Mouse (Mus musculus): ENCODE data around the gene Hist1h4m. TPM values are rescaled to one million over a fixed set of nuclear protein-coding genes. Genes with fewer than 3 reads are reported as not detected.

The Hist1h4m gene
- not detected for polyA plus RNA-seq (2014; fragmentation: Illumina TruSeq; extraction: RNeasy Lipid Tissue Mini Kit (QIAGEN cat#74804); ENCODE audit: low read depth, low replicate concordance)

DNA sequence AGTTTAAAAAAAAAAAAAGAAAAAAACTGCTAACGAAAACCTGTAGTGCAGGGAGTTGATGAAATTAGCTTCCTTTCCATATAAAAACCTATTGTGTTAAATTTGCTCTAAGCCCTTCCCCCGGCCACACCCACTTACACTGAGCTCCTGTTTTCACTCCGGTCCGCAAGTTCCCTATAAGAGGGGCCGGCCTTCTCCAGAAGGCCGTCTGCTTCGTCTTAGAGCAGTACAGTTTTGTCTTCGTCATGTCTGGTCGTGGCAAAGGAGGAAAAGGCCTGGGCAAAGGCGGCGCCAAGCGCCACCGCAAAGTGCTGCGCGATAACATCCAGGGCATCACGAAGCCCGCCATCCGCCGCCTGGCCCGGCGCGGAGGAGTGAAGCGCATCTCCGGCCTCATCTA is at the start of gene Hist1h4m:
Gene Hist1h4m, plus strand, starts transcription at position 208 of the 400 bp plus-strand sequence.

GRCm38 (mm10) chr13:21779767-21780731 is 31.5 kb upstream of the Hist1h4m start, which contains the start of gene Hist1h1b:
Gene Hist1h1b, minus strand, starts transcription at chr13:21780625.

DNA sequence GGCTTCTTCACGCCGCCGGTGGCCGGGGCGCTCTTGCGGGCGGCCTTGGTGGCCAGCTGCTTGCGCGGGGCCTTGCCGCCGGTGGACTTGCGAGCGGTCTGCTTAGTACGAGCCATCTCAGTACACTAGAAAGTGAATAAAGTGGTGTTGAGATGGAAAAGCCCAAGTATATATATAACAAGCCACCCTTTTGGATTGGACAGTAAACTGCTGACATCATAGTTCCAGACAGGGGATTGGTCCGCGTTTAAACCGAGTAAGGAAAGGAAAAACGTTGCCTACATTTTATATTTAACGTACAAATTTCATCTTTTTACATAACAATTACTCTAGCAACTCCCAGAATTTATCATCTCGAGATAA is 28.3 kb upstream of the Hist1h4m start, which contains the start of gene Hist1h3i:
Gene Hist1h3i, minus strand, starts transcription at position 116 of the 363 bp plus-strand sequence.

GRCm38 (mm10) chr13:21786899-21787629 is 24.5 kb upstream of the Hist1h4m start, which contains the start of the genes Hist1h2an and Hist1h2bp:
Gene Hist1h2an, minus strand, starts transcription at chr13:21787218.
Gene Hist1h2bp, plus strand, starts transcription at chr13:21787461.

GRCm38 (mm10) chr13:21810073-21810472 is 1.5 kb upstream of the Hist1h4m start, which contains the start of the genes Hist1h2bq and Hist1h2ao:
Gene Hist1h2bq, minus strand, starts transcription at chr13:21810197.
Gene Hist1h2ao, plus strand, starts transcription at chr13:21810465.

GRCm38 (mm10) chr13:21831418-21832394 is 20.2 kb downstream of the Hist1h4m start, which contains the start of gene Hist1h4n:
Gene Hist1h4n, minus strand, starts transcription at chr13:21832196.

GRCm38 (mm10) chr13:21833461-21833860 is 21.9 kb downstream of the Hist1h4m start, which contains the start of the genes Hist1h2ap and Hist1h2br:
Gene Hist1h2ap, minus strand, starts transcription at chr13:21833507.
Gene Hist1h2br, plus strand, starts transcription at chr13:21833743.

Other genes with a start within 250 kb of the Hist1h4m start
- not detected for gene Olfr1364, start 230.0 kb upstream of the Hist1h4m start, polyA plus RNA-seq (2014; fragmentation: Illumina TruSeq; extraction: RNeasy Lipid Tissue Mini Kit (QIAGEN cat#74804); ENCODE audit: low read depth, low replicate concordance)
- gene Olfr1362, start 197.7 kb upstream of the Hist1h4m start, polyA plus RNA-seq (2014; fragmentation: Illumina TruSeq; extraction: RNeasy Lipid Tissue Mini Kit (QIAGEN cat#74804); ENCODE audit: low read depth, low replicate concordance), result not detected
- gene Olfr11, start 169.2 kb upstream of the Hist1h4m start, polyA plus RNA-seq (2014; fragmentation: Illumina TruSeq; extraction: RNeasy Lipid Tissue Mini Kit (QIAGEN cat#74804); ENCODE audit: low read depth, low replicate concordance), result not detected
- not detected for gene Olfr1361, start 148.4 kb upstream of the Hist1h4m start, polyA plus RNA-seq (2014; fragmentation: Illumina TruSeq; extraction: RNeasy Lipid Tissue Mini Kit (QIAGEN cat#74804); ENCODE audit: low read depth, low replicate concordance)
- gene Olfr1360, start 134.3 kb upstream of the Hist1h4m start, polyA plus RNA-seq (2014; fragmentation: Illumina TruSeq; extraction: RNeasy Lipid Tissue Mini Kit (QIAGEN cat#74804); ENCODE audit: low read depth, low replicate concordance), result not detected
- gene Olfr1359, start 113.6 kb upstream of the Hist1h4m start, polyA plus RNA-seq (2014; fragmentation: Illumina TruSeq; extraction: RNeasy Lipid Tissue Mini Kit (QIAGEN cat#74804); ENCODE audit: low read depth, low replicate concordance), result not detected
- gene Hist1h2bl, start 95.6 kb upstream of the Hist1h4m start, polyA plus RNA-seq (2014; fragmentation: Illumina TruSeq; extraction: RNeasy Lipid Tissue Mini Kit (QIAGEN cat#74804); ENCODE audit: low read depth, low replicate concordance), result not detected
- not detected for gene Hist1h2ai, start 95.3 kb upstream of the Hist1h4m start, polyA plus RNA-seq (2014; fragmentation: Illumina TruSeq; extraction: RNeasy Lipid Tissue Mini Kit (QIAGEN cat#74804); ENCODE audit: low read depth, low replicate concordance)
- gene Hist1h3h, start 94.1 kb upstream of the Hist1h4m start, polyA plus RNA-seq (2014; fragmentation: Illumina TruSeq; extraction: RNeasy Lipid Tissue Mini Kit (QIAGEN cat#74804); ENCODE audit: low read depth, low replicate concordance), result not detected
- not detected for gene Hist1h2bm, start 89.7 kb upstream of the Hist1h4m start, polyA plus RNA-seq (2014; fragmentation: Illumina TruSeq; extraction: RNeasy Lipid Tissue Mini Kit (QIAGEN cat#74804); ENCODE audit: low read depth, low replicate concordance)
- 2.0 TPM for gene Hist1h4j, start 76.7 kb upstream of the Hist1h4m start, polyA plus RNA-seq (2014; fragmentation: Illumina TruSeq; extraction: RNeasy Lipid Tissue Mini Kit (QIAGEN cat#74804); ENCODE audit: low read depth, low replicate concordance)
- not detected for gene Hist1h4k, start 61.2 kb upstream of the Hist1h4m start, polyA plus RNA-seq (2014; fragmentation: Illumina TruSeq; extraction: RNeasy Lipid Tissue Mini Kit (QIAGEN cat#74804); ENCODE audit: low read depth, low replicate concordance)
- gene Hist1h2ak, start 57.9 kb upstream of the Hist1h4m start, polyA plus RNA-seq (2014; fragmentation: Illumina TruSeq; extraction: RNeasy Lipid Tissue Mini Kit (QIAGEN cat#74804); ENCODE audit: low read depth, low replicate concordance), result not detected
- gene Hist1h2bn, start 57.6 kb upstream of the Hist1h4m start, polyA plus RNA-seq (2014; fragmentation: Illumina TruSeq; extraction: RNeasy Lipid Tissue Mini Kit (QIAGEN cat#74804); ENCODE audit: low read depth, low replicate concordance), result not detected
- not detected for gene Hist1h1b, start 31.1 kb upstream of the Hist1h4m start, polyA plus RNA-seq (2014; fragmentation: Illumina TruSeq; extraction: RNeasy Lipid Tissue Mini Kit (QIAGEN cat#74804); ENCODE audit: low read depth, low replicate concordance)
- not detected for gene Hist1h3i, start 28.4 kb upstream of the Hist1h4m start, polyA plus RNA-seq (2014; fragmentation: Illumina TruSeq; extraction: RNeasy Lipid Tissue Mini Kit (QIAGEN cat#74804); ENCODE audit: low read depth, low replicate concordance)
- not detected for gene Hist1h2an, start 24.5 kb upstream of the Hist1h4m start, polyA plus RNA-seq (2014; fragmentation: Illumina TruSeq; extraction: RNeasy Lipid Tissue Mini Kit (QIAGEN cat#74804); ENCODE audit: low read depth, low replicate concordance)
- gene Hist1h2bp, start 24.3 kb upstream of the Hist1h4m start, polyA plus RNA-seq (2014; fragmentation: Illumina TruSeq; extraction: RNeasy Lipid Tissue Mini Kit (QIAGEN cat#74804); ENCODE audit: low read depth, low replicate concordance), result not detected
- gene Hist1h2bq, start 1.5 kb upstream of the Hist1h4m start, polyA plus RNA-seq (2014; fragmentation: Illumina TruSeq; extraction: RNeasy Lipid Tissue Mini Kit (QIAGEN cat#74804); ENCODE audit: low read depth, low replicate concordance), result not detected
- gene Hist1h2ao, start 1.3 kb upstream of the Hist1h4m start, polyA plus RNA-seq (2014; fragmentation: Illumina TruSeq; extraction: RNeasy Lipid Tissue Mini Kit (QIAGEN cat#74804); ENCODE audit: low read depth, low replicate concordance), result not detected
- gene Hist1h4n, start 20.4 kb downstream of the Hist1h4m start, polyA plus RNA-seq (2014; fragmentation: Illumina TruSeq; extraction: RNeasy Lipid Tissue Mini Kit (QIAGEN cat#74804); ENCODE audit: low read depth, low replicate concordance), result not detected
- gene Hist1h2ap, start 21.8 kb downstream of the Hist1h4m start, polyA plus RNA-seq (2014; fragmentation: Illumina TruSeq; extraction: RNeasy Lipid Tissue Mini Kit (QIAGEN cat#74804); ENCODE audit: low read depth, low replicate concordance), result not detected
- 0.57 TPM for gene Hist1h2br, start 22.0 kb downstream of the Hist1h4m start, polyA plus RNA-seq (2014; fragmentation: Illumina TruSeq; extraction: RNeasy Lipid Tissue Mini Kit (QIAGEN cat#74804); ENCODE audit: low read depth, low replicate concordance)
- gene Zfp184, start 133.3 kb downstream of the Hist1h4m start, polyA plus RNA-seq (2014; fragmentation: Illumina TruSeq; extraction: RNeasy Lipid Tissue Mini Kit (QIAGEN cat#74804); ENCODE audit: low read depth, low replicate concordance), result 2.7 TPM
- not detected for gene Pom121l2, start 169.4 kb downstream of the Hist1h4m start, polyA plus RNA-seq (2014; fragmentation: Illumina TruSeq; extraction: RNeasy Lipid Tissue Mini Kit (QIAGEN cat#74804); ENCODE audit: low read depth, low replicate concordance)
- not detected for gene Prss16, start 198.0 kb downstream of the Hist1h4m start, polyA plus RNA-seq (2014; fragmentation: Illumina TruSeq; extraction: RNeasy Lipid Tissue Mini Kit (QIAGEN cat#74804); ENCODE audit: low read depth, low replicate concordance)
- not detected for gene Hist1h2ah, start 223.8 kb downstream of the Hist1h4m start, polyA plus RNA-seq (2014; fragmentation: Illumina TruSeq; extraction: RNeasy Lipid Tissue Mini Kit (QIAGEN cat#74804); ENCODE audit: low read depth, low replicate concordance)
- not detected for gene Hist1h2bk, start 224.1 kb downstream of the Hist1h4m start, polyA plus RNA-seq (2014; fragmentation: Illumina TruSeq; extraction: RNeasy Lipid Tissue Mini Kit (QIAGEN cat#74804); ENCODE audit: low read depth, low replicate concordance)
- gene Hist1h4i, start 229.6 kb downstream of the Hist1h4m start, polyA plus RNA-seq (2014; fragmentation: Illumina TruSeq; extraction: RNeasy Lipid Tissue Mini Kit (QIAGEN cat#74804); ENCODE audit: low read depth, low replicate concordance), result 3.4 TPM
- not detected for gene Hist1h2ag, start 231.2 kb downstream of the Hist1h4m start, polyA plus RNA-seq (2014; fragmentation: Illumina TruSeq; extraction: RNeasy Lipid Tissue Mini Kit (QIAGEN cat#74804); ENCODE audit: low read depth, low replicate concordance)
- not detected for gene Hist1h2bj, start 231.5 kb downstream of the Hist1h4m start, polyA plus RNA-seq (2014; fragmentation: Illumina TruSeq; extraction: RNeasy Lipid Tissue Mini Kit (QIAGEN cat#74804); ENCODE audit: low read depth, low replicate concordance)

Data from kidney, adult 10 weeks (tissue).